Mouse (Mus musculus) retina, adult 2 months (tissue): Measurements from ENCODE around the gene Prom2.

ENCODE experiments used
- DNase-seq: peaks from one replicate; pipeline ENCODE4 v3.0.0-alpha.2; 2012; ENCODE audit warnings: low read depth, low spot score

Gene Prom2

DNA sequence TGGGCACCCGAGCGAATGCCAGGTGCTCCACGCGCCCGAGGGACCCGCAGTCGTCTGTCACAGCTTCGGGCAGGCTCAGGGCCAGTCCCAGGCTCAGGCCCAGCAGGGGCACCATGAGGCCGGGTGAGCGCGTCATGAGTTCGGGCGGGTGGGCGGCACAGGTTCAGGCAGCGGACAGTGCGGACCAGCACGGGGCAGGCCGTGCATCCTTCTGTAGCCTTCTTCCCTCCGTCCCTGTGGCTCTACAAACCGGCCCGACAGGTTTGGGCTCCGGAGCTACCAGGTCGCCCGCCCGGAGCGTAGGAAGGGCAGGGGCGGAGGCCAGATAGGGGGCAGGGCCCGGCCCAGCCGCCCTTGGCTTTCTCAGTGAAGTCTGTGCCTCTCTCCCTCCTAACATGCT is at the start of gene Prom2:
Gene Prom2 (minus strand): TSS at position 283 of the 400 bp plus-strand sequence.
- DNase-seq, result no peak

GRCm38 (mm10) chr2:127590840-127591239 is 49.6 kb upstream of the Prom2 start:
- no peak for DNase-seq

- no peak for DNase-seq
These were observed 48.9 kb upstream of the Prom2 start for GRCm38 (mm10) chr2:127590204-127590603.

- DNase-seq, result no peak
These were observed 47.6 kb upstream of the Prom2 start for GRCm38 (mm10) chr2:127588897-127589296.

DNA sequence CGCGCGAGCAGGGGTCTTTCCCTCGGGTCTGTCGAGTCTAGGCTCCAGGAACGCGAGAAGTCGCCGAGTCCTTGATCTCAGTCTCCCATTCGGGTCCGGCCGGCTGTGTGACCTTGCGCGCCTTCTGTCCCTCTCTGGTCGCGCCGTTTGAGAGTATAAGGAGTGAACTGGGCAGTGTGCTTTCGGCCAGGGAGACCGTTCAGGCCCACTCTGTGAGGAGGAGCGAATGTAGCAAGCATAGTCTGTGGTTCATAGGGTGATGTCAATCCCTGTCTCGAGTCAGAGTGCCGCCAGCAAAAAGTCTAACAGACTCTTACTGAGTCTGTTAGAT is 46.2 kb upstream of the Prom2 start:
- no peak for DNase-seq

DNA sequence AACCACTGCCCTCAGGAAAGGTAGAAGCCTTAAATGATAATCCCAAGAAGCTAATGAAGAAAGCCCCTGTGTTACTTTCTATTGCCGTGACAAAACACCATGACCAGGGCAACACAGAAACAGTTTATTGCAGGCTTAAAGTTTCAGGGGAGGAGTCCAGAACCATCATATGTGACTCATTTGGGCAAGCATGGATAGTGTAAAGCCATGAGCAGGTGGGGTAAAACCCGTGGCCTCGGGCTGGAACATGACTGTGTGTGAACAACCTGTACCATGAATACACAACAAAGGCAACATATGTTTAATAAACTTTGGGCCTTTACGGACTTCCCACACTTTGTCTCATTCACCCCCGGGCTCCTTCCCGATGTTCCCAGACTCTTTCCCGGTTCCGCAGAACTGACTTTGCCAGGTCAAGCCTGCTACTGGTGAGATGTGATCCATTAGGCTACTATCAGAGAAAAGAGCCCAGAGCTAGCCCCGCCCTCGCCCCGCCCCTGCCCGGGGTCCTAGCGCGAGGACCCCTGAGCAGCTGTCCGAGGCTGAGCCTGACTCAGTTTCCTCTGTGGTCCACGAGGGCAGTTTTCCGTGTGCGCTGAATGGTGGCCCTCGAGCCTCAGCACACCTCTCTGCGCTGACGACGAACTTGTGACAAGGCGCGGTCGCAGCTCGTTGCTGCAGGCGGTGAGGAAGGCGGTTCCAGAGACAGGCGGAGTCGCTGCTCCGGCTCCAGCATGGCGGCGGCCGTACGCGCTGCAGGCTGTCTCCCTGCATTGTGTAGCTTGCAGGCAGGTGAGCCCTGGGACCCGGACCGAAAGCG is 45.6 kb upstream of the Prom2 start, which contains the start of the genes Zfp661 and Mrps5:
Gene Zfp661 (minus strand): TSS at position 401 of the 820 bp plus-strand sequence.
Gene Mrps5 (plus strand): TSS at position 529 of the 820 bp plus-strand sequence.
- peak; percentile 71 for DNase-seq

- peak; percentile 89 for DNase-seq
These were observed 43.2 kb upstream of the Prom2 start for GRCm38 (mm10) chr2:127584436-127584858.

- DNase-seq, result no peak
These were observed 32.1 kb upstream of the Prom2 start for GRCm38 (mm10) chr2:127573322-127573721.

- DNase-seq, result peak; percentile 39
These were observed 18.1 kb upstream of the Prom2 start for GRCm38 (mm10) chr2:127559070-127559966.

- no peak for DNase-seq
These were observed 9.8 kb upstream of the Prom2 start for GRCm38 (mm10) chr2:127551078-127551477.

DNA sequence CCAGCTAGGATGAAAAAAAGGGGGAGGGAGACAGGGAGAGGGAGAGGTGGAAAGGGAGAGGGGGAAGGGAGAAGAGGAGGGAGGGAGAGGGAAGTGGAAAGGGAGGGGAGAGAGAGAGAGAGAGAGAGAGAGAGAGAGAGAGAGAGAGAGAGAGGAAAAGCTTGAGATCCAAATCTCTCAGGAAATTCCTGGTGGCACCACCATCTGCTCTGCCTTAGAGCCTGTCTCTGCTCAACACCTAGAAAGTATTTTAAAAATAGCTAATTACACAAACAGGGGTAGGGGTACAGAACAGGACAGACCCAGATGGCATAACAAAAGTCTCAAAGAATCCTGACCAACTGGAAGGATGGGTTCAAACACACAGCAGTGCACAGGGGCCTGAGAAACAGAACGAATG is 9.2 kb upstream of the Prom2 start:
- DNase-seq, result no peak

DNA sequence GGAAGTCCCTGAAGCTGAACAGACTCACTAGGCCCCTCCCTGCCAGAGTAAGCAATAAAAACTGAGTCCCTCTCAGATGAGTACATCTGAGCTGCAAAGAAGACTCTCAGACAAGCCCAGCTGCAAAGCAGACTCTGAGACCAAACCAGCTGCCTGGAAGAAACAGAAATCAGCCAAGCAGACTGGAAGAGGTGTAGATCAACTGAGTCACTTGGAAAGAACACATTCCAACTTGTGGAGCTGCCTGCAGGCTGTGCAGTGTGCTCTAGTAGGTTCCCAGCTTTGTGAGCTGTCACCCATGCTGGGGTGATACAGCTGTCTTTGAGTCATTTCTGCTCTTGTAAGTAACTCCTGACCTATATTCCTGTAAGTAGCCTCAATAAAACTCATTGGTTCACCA is 8.4 kb upstream of the Prom2 start:
- DNase-seq, result no peak

DNA sequence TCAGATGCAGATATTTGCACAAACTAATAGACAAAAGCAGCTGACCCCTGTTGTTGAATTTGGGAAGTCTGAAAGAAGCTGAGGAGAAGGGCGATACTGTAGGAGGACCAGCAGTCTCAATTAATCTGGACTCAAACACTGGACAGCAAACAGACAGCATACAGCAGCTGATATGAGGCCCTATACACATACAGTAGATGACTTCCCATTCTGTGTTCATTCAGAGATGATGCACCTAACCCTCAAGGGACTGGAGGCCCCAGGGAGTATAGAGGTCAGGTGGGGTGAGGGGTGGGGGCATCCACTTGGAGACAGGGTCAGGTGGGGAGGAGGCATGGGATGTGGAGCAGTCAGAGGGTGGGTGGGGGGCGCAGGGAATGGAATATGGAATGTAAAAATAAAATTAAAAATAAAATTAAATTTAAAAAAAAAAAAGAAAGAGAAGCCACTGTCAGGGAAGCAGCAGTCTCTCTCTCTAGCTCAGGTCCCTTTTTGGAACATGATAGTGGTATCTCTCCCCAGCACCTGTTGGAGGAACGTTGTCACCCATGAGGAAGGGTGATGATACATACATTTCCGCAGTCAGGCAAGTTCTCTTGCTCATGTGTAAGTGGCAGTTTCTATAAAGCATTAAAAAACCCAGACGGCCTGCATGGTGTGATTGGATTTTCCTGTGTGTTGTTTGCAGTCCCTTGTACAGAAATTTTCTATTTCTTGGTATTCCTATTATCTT is 7.2 kb upstream of the Prom2 start:
- no peak for DNase-seq

DNA sequence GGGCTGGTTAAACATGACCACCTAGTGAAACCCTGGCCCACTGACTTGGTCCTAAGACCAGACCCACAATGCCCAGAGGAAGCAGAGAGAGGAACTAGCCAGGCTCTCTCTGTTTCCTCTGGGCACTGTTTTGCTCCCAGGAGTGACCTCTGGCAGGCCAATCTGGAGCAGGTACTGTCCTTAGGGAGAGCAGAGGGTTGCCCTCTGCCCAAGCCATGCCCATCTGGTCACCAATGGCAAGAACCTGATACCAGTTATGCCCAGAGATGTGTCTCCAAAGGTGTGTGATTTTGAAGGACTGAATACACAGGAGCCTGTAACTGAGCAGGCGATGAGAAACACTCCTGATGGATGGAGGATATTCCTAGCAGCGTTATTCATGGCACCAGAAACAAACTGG is 430 bp upstream of the Prom2 start:
- no peak for DNase-seq

- DNase-seq, result no peak
These were observed 1.8 kb downstream of the Prom2 start for GRCm38 (mm10) chr2:127539494-127539893.

DNA sequence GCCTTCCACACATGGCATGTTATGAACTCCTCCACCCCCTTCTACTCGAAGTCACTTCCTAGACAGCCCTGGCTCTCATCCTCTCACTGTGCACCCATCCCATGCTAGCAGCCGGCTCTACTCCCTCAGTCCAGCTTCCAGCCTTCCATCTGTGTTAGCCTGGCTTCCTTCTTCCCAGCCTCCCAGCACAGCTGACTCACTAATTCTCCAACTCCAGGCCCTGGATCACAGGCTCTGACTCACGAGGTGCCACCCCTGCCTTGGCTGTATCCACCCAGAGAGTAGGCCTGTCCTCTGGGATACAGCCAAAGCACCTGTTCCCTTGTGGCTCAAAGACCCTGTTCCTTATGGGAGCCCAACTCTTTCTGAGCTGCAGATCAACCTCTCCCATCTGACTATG is 3.7 kb downstream of the Prom2 start:
- DNase-seq, result no peak

- DNase-seq, result no peak
These were observed 5.9 kb downstream of the Prom2 start for GRCm38 (mm10) chr2:127535363-127535762.

- no peak for DNase-seq
These were observed 8.9 kb downstream of the Prom2 start for GRCm38 (mm10) chr2:127532379-127532778.

- DNase-seq, result no peak
These were observed 9.7 kb downstream of the Prom2 start for GRCm38 (mm10) chr2:127531592-127531991.

DNA sequence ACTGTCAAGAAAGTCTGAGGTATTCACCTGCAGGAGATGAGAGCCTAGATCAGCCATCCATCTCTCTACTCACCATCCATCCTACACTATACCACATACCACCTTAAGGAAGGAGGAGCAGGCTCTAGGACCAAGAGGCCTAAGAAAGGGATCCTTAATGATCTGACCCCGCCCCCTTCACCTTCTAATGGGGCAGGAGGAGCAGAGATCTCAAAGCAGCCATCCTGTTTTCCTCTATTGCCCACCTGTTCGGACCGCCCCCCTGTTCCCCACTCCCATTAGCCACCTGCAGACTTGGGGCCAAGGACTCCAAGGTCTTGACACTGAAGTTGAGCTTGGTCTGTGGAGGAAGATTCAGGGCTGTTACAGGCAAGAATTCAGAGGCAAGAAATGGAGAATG is 10.8 kb downstream of the Prom2 start:
- DNase-seq, result no peak

DNA sequence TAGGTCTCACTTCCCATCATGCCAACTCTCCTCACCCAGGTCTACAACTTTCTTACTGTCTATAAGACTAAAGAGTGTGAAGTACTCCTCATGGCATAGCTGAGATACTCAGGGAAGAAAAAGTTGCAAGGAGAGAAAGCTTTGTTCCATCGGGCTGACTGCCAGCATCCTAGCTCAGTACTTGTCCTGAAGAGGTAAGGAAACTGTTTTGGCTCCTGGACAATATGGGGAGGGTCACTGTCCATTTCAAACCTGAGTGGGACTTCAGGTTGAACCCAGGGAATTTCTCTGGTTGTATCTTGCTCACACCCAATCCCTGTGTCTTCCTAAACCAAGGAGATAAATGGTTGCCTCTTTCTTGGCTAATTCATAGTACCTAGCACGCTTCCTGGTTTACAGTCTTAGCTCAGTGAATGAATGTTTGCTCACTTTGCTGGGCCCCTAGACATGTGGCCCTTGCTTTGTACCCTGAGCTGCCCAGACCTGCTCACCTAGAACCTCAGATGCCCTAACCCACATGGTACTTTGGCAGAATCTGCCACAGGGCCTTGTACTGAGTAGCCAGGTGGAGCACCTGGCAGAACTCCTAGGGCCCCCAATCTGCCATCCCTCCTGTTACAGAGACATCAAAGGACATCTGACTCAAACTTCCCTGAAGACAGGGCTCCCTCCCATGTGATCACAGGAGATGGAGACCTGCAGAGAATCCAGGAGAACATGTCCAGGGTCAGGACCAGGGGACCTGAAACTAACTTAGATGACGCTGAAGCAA is 16.1 kb downstream of the Prom2 start:
- DNase-seq, result no peak
